In the genomic region with DNA sequence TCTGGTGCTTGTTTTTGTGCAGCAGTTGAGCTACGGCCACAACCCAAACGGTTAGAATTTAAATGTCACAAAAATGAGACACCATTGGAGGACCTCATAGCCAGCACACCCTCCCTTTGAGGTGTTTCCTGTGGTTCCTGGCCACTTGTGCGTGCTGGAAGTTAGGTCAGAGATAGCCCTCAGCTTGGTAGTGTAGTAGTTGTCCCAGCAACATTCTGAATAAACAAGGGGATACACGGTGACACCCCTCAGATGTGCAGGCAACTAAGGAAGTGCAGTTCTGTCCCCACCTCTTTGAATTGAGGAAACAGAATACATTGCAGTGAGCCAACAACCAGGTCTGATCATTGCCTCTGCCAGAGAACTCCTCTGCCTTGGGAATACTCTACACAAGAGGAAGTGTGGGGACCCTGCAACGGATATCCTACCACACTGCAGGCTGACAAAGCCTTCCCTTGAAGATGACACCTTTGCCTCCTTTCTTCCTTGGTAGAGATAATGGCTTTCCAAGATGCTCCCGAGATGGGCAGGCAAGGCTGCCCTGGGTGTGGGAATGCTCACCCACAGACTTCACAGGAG, we compare ENCODE assay signal across 19 mouse cellular contexts. TPM values are rescaled to one million over a fixed set of nuclear protein-coding genes. Genes with fewer than 3 reads are reported as not detected.
DNase-seq lines count a peak whose midpoint lies in the region; ATAC-seq and TF ChIP-seq lines count a peak whose summit lies in the region.
"Had no signal": no experiment of that assay in that cellular context is flagged by ENCODE, and none has a peak within 500 bp of the region (broad histone marks: within the 10 kb centered on the region; RNA-seq: fewer than 3 reads in every experiment).

No protein-coding gene starts in this region.

- H3K27ac ChIP-seq in kidney, embryonic 14.5 days (ENCODE audit: low read depth, low read length): peak overlapping the region; percentile 9; the same call in 1 of the 2 replicates
- H3K27ac ChIP-seq in heart, adult 2 months: peak overlapping the region; percentile 63
- H3K27ac ChIP-seq in heart, postnatal 0 days (ENCODE audit: low read depth): peak overlapping the region; percentile 74
- H3K27ac ChIP-seq in hindbrain, embryonic 12.5 days: no peak overlapping the region
- no peak overlapping the region for H3K27ac ChIP-seq in midbrain, embryonic 14.5 days (replicated peaks; ENCODE audit: low read depth, low read length)
- H3K27ac ChIP-seq: embryonic facial prominence, embryonic 15.5 days; forebrain, embryonic 13.5 days; hindbrain, embryonic 13.5 days; neural tube, embryonic 15.5 days had no signal

- no peak overlapping the region for H3K4me3 ChIP-seq in kidney, embryonic 14.5 days (ENCODE audit: low read length)
- H3K4me3 ChIP-seq in heart, adult 2 months: no peak overlapping the region
- H3K4me3 ChIP-seq in heart, postnatal 0 days (ENCODE audit: low read depth, low read length): no peak overlapping the region
- H3K4me3 ChIP-seq in hindbrain, embryonic 12.5 days: no peak overlapping the region
- H3K4me3 ChIP-seq in midbrain, embryonic 14.5 days (replicated peaks; ENCODE audit: low read depth, low read length): no peak overlapping the region
- H3K4me3 ChIP-seq: embryonic facial prominence, embryonic 15.5 days; forebrain, embryonic 13.5 days; hindbrain, embryonic 13.5 days; megakaryocyte, embryonic 14.5 days; neural tube, embryonic 15.5 days had no signal

- no peak for TF ChIP-seq CTCF in heart, adult 2 months (IDR thresholded peaks at IDR 0.05)
- no peak for TF ChIP-seq CTCF in heart, postnatal 0 days (IDR thresholded peaks at IDR 0.05; ENCODE audit: low read depth)

- ATAC-seq in kidney, embryonic 14.5 days (ENCODE audit: low FRiP score, low TSS enrichment): no peak
- ATAC-seq in heart, postnatal 0 days (ENCODE audit: insufficient read depth, low read depth): peak; percentile 90
- 0 out of 2 replicates have a peak, but pooled peaks have one; percentile 31 for ATAC-seq in megakaryocyte progenitor cell, adult 5-6 weeks (replicated peaks; ENCODE audit: poor library complexity)
- no peak for ATAC-seq in hindbrain, embryonic 12.5 days (ENCODE audit: low FRiP score)
- ATAC-seq in midbrain, embryonic 14.5 days (ENCODE audit: low FRiP score, low TSS enrichment): no peak
- ATAC-seq: forebrain, embryonic 13.5 days had no signal

- WGBS in kidney, embryonic 14.5 days: 65% methylated on average over 6 of the region's 6 CpGs
- 39% methylated on average over 6 of the region's 6 CpGs for WGBS in heart, adult 2 months
- 47% methylated on average over 6 of the region's 6 CpGs for WGBS in heart, postnatal 0 days
- WGBS in hindbrain, embryonic 12.5 days: 76% methylated on average over 6 of the region's 6 CpGs
- WGBS in midbrain, embryonic 14.5 days: 86% methylated on average over 6 of the region's 6 CpGs

- no peak for DNase-seq in kidney, adult 8-10 months
- peak in 1 of 2 experiments; percentile 52 for DNase-seq in heart, adult 2 months
- DNase-seq in heart, postnatal 0 days (ENCODE audit: low spot score): peak; percentile 70
- DNase-seq in midbrain, embryonic 14.5 days: no peak
- no peak for DNase-seq in adrenal gland, postnatal 25 days
- DNase-seq: adrenal gland, postnatal 36 days; lung, embryonic 14.5 days; right cerebral cortex, postnatal 25 days; thymus, adult 2 months had no signal

- no peaks in the 10 kb centered on the region for H3K79me2 ChIP-seq in heart, adult 2 months (replicated peaks; ENCODE audit: control insufficient read depth, insufficient read depth, low read length)

- no peak overlapping the region for H3K4me2 ChIP-seq in kidney, embryonic 14.5 days (replicated peaks; ENCODE audit: low read depth, low read length)
- no peak overlapping the region for H3K4me2 ChIP-seq in heart, postnatal 0 days (ENCODE audit: low read depth, low read length)
- no peak overlapping the region for H3K4me2 ChIP-seq in hindbrain, embryonic 12.5 days (replicated peaks)
- H3K4me2 ChIP-seq in midbrain, embryonic 14.5 days (ENCODE audit: low read length): no peak overlapping the region
- H3K4me2 ChIP-seq: embryonic facial prominence, embryonic 15.5 days; forebrain, embryonic 13.5 days; hindbrain, embryonic 13.5 days; lung, embryonic 14.5 days; neural tube, embryonic 15.5 days had no signal

- H3K27me3 ChIP-seq in kidney, embryonic 14.5 days (ENCODE audit: control insufficient read depth, insufficient read depth, low read length): no peaks in the 10 kb centered on the region
- H3K27me3 ChIP-seq in heart, adult 2 months (ENCODE audit: control insufficient read depth, insufficient read depth, low read length): no peaks in the 10 kb centered on the region
- no peaks in the 10 kb centered on the region for H3K27me3 ChIP-seq in heart, postnatal 0 days (ENCODE audit: control insufficient read depth, insufficient read depth, low read length)
- H3K27me3 ChIP-seq in hindbrain, embryonic 12.5 days: no peaks in the 10 kb centered on the region
- H3K27me3 ChIP-seq in midbrain, embryonic 14.5 days (ENCODE audit: control insufficient read depth, insufficient read depth, low read length): no peaks in the 10 kb centered on the region
- H3K27me3 ChIP-seq: embryonic facial prominence, embryonic 15.5 days; forebrain, embryonic 13.5 days; hindbrain, embryonic 13.5 days; neural tube, embryonic 15.5 days had no signal

- no peaks in the 10 kb centered on the region for H3K9me3 ChIP-seq in kidney, embryonic 14.5 days (ENCODE audit: control insufficient read depth, low read length)
- no peaks in the 10 kb centered on the region for H3K9me3 ChIP-seq in heart, postnatal 0 days (replicated peaks; ENCODE audit: control insufficient read depth, low read length)
- no peaks in the 10 kb centered on the region for H3K9me3 ChIP-seq in hindbrain, embryonic 12.5 days (replicated peaks)
- H3K9me3 ChIP-seq in midbrain, embryonic 14.5 days (ENCODE audit: control insufficient read depth, low read length): no peaks in the 10 kb centered on the region
- H3K9me3 ChIP-seq: embryonic facial prominence, embryonic 15.5 days; forebrain, embryonic 13.5 days; G1E; hindbrain, embryonic 13.5 days; megakaryocyte, embryonic 14.5 days; neural tube, embryonic 15.5 days had no signal

- no peak for TF ChIP-seq POLR2A in heart, adult 2 months (IDR thresholded peaks at IDR 0.05; ENCODE audit: insufficient read depth, low read depth, low read length)

- peaks cover 5% of the 10 kb centered on the region; the same call in 1 of the 2 replicates for H3K36me3 ChIP-seq in kidney, embryonic 14.5 days (ENCODE audit: control insufficient read depth, insufficient read depth, low read length)
- H3K36me3 ChIP-seq in heart, adult 2 months (ENCODE audit: control insufficient read depth, insufficient read depth, low read length): no peaks in the 10 kb centered on the region
- H3K36me3 ChIP-seq in heart, postnatal 0 days (replicated peaks; ENCODE audit: control insufficient read depth, insufficient read depth, low read length): no peaks in the 10 kb centered on the region
- H3K36me3 ChIP-seq in hindbrain, embryonic 12.5 days: peaks cover 9% of the 10 kb centered on the region; the same call in 1 of the 2 replicates
- H3K36me3 ChIP-seq in midbrain, embryonic 14.5 days (ENCODE audit: control insufficient read depth, insufficient read depth, low read length): peaks cover 8% of the 10 kb centered on the region
- H3K36me3 ChIP-seq: embryonic facial prominence, embryonic 15.5 days; G1E; neural tube, embryonic 15.5 days had no signal

- no peak overlapping the region for H3K9ac ChIP-seq in kidney, embryonic 14.5 days (ENCODE audit: low read depth, low read length)
- no peak overlapping the region for H3K9ac ChIP-seq in heart, adult 2 months (ENCODE audit: low read depth, low read length)
- H3K9ac ChIP-seq in heart, postnatal 0 days (replicated peaks; ENCODE audit: low read depth, low read length): no peak overlapping the region
- H3K9ac ChIP-seq in hindbrain, embryonic 12.5 days: no peak overlapping the region
- no peak overlapping the region for H3K9ac ChIP-seq in midbrain, embryonic 14.5 days (replicated peaks; ENCODE audit: low read length)
- H3K9ac ChIP-seq: embryonic facial prominence, embryonic 15.5 days; forebrain, embryonic 13.5 days; hindbrain, embryonic 13.5 days; lung, embryonic 14.5 days; neural tube, embryonic 15.5 days had no signal

- TF ChIP-seq EP300 in heart, adult 2 months (IDR thresholded peaks at IDR 0.05; ENCODE audit: insufficient read depth, low read depth, low read length): no peak
- peak; percentile 88 for TF ChIP-seq EP300 in heart, postnatal 0 days (IDR thresholded peaks at IDR 0.05; ENCODE audit: low read depth)

- 0 out of 2 replicates have a peak, but pooled peaks cover 3% of the 10 kb centered on the region for H3K4me1 ChIP-seq in kidney, embryonic 14.5 days (ENCODE audit: control insufficient read depth, insufficient read depth, low read length)
- H3K4me1 ChIP-seq in heart, adult 2 months (ENCODE audit: control insufficient read depth, insufficient read depth, low read length): peaks cover 10% of the 10 kb centered on the region
- peaks cover 8% of the 10 kb centered on the region; the same call in 1 of the 2 replicates for H3K4me1 ChIP-seq in heart, postnatal 0 days (ENCODE audit: control insufficient read depth, insufficient read depth)
- H3K4me1 ChIP-seq in hindbrain, embryonic 12.5 days: no peaks in the 10 kb centered on the region
- H3K4me1 ChIP-seq in midbrain, embryonic 14.5 days (ENCODE audit: control insufficient read depth, insufficient read depth, low read length): no peaks in the 10 kb centered on the region
- H3K4me1 ChIP-seq: embryonic facial prominence, embryonic 15.5 days; forebrain, embryonic 13.5 days; hindbrain, embryonic 13.5 days; neural tube, embryonic 15.5 days had no signal

- intact Hi-C loops in heart, adult 2 months (cut with DNase I): no loop called here

RNA-seq across cellular contexts. Expression of a gene that starts 7.0 kb away (rescaled TPM):
- 1.2 and 2.3 TPM in 2 replicates for polyA plus RNA-seq in kidney, embryonic 14.5 days (2014; fragmentation: Nextera tagmentation; extraction: Ambion mirVana)
- 1 to 10 TPM; 5.9 to 7.1 TPM for total RNA-seq in heart, adult 2 months (2021)
- polyA plus RNA-seq in heart, adult 2 months (2012; rRNA removed): 11.4 and 13.5 TPM in 2 replicates
- total RNA-seq in heart, postnatal 0 days (2014; rRNA removed; ENCODE audit: low replicate concordance): 13.0 and 17.6 TPM in 2 replicates
- 7.0 and 7.4 TPM in 2 replicates for polyA plus RNA-seq in heart, postnatal 0 days (2015; fragmentation: Nextera tagmentation; extraction: Ambion mirVana)
- not detected in 2 replicates for total RNA-seq in megakaryocyte progenitor cell, adult 5-6 weeks (2015)
- not detected in 2 replicates for total RNA-seq in megakaryocyte progenitor cell, adult 5-6 weeks (2017)
- 1.1 and 1.5 TPM in 2 replicates for polyA plus RNA-seq in hindbrain, embryonic 12.5 days (2016; fragmentation: Nextera tagmentation; extraction: Ambion mirVana)
- polyA plus RNA-seq in midbrain, embryonic 14.5 days (2014; fragmentation: Nextera tagmentation; extraction: Ambion mirVana): 0.74 and 0.95 TPM in 2 replicates
- 0.61 and 0.76 TPM in 2 replicates for total RNA-seq in adrenal gland, postnatal 25 days (2021)
- total RNA-seq: G1E; liver, adult 2 months had no signal
- polyA plus RNA-seq: G1E had no signal

RNA-seq across cellular contexts. Expression of a gene that starts 52.0 kb away (rescaled TPM):
- 29.1 and 32.0 TPM in 2 replicates for polyA plus RNA-seq in kidney, embryonic 14.5 days (2014; fragmentation: Nextera tagmentation; extraction: Ambion mirVana)
- 1 to 10 TPM; 7.7 to 9.1 TPM for total RNA-seq in heart, adult 2 months (2021)
- polyA plus RNA-seq in heart, adult 2 months (2012; rRNA removed): 7.0 and 13.3 TPM in 2 replicates
- 6.7 and 8.9 TPM in 2 replicates for total RNA-seq in heart, postnatal 0 days (2014; rRNA removed; ENCODE audit: low replicate concordance)
- 17.2 and 21.3 TPM in 2 replicates for polyA plus RNA-seq in heart, postnatal 0 days (2015; fragmentation: Nextera tagmentation; extraction: Ambion mirVana)
- total RNA-seq in megakaryocyte progenitor cell, adult 5-6 weeks (2015): 8.2 and 10.2 TPM in 2 replicates
- 12.9 and 14.9 TPM in 2 replicates for total RNA-seq in megakaryocyte progenitor cell, adult 5-6 weeks (2017)
- 29.2 and 29.3 TPM in 2 replicates for polyA plus RNA-seq in hindbrain, embryonic 12.5 days (2016; fragmentation: Nextera tagmentation; extraction: Ambion mirVana)
- 10.8 and 17.2 TPM in 2 replicates for polyA plus RNA-seq in midbrain, embryonic 14.5 days (2014; fragmentation: Nextera tagmentation; extraction: Ambion mirVana)
- total RNA-seq in adrenal gland, postnatal 25 days (2021): 17.8 and 27.6 TPM in 2 replicates

RNA-seq across cellular contexts. Expression of a gene that starts 55.6 kb away (rescaled TPM):
- 37.6 and 47.7 TPM in 2 replicates for polyA plus RNA-seq in kidney, embryonic 14.5 days (2014; fragmentation: Nextera tagmentation; extraction: Ambion mirVana)
- total RNA-seq in heart, adult 2 months (2021): 10 to 100 TPM; 49.6 to 56.7 TPM
- 54.0 and 56.1 TPM in 2 replicates for polyA plus RNA-seq in heart, adult 2 months (2012; rRNA removed)
- total RNA-seq in heart, postnatal 0 days (2014; rRNA removed; ENCODE audit: low replicate concordance): 4.6 and 13.3 TPM in 2 replicates
- 63.3 and 65.0 TPM in 2 replicates for polyA plus RNA-seq in heart, postnatal 0 days (2015; fragmentation: Nextera tagmentation; extraction: Ambion mirVana)
- 24.5 and 25.1 TPM in 2 replicates for total RNA-seq in megakaryocyte progenitor cell, adult 5-6 weeks (2015)
- total RNA-seq in megakaryocyte progenitor cell, adult 5-6 weeks (2017): 31.2 and 43.8 TPM in 2 replicates
- polyA plus RNA-seq in hindbrain, embryonic 12.5 days (2016; fragmentation: Nextera tagmentation; extraction: Ambion mirVana): 24.1 and 28.3 TPM in 2 replicates
- 38.2 and 44.6 TPM in 2 replicates for polyA plus RNA-seq in midbrain, embryonic 14.5 days (2014; fragmentation: Nextera tagmentation; extraction: Ambion mirVana)
- 83.7 and 107 TPM in 2 replicates for total RNA-seq in adrenal gland, postnatal 25 days (2021)

Comparison
In these comparisons a context has a peak if more than half of its experiments do, and no peak if none do; other contexts are left out.
1. ATAC-seq: peak in heart, postnatal 0 days (single experiment) and megakaryocyte progenitor cell, adult 5-6 weeks (single experiment); none in kidney, embryonic 14.5 days (single experiment), hindbrain, embryonic 12.5 days (single experiment) and midbrain, embryonic 14.5 days (single experiment).
2. H3K27ac ChIP-seq: peak in kidney, embryonic 14.5 days (single experiment), heart, adult 2 months (single experiment) and heart, postnatal 0 days (single experiment); none in hindbrain, embryonic 12.5 days (single experiment) and midbrain, embryonic 14.5 days (single experiment).